Mouse (Mus musculus) left cerebral cortex, adult 8-10 months (tissue): ENCODE data around the gene Htr6. TPM values are rescaled to one million over a fixed set of nuclear protein-coding genes. Genes with fewer than 3 reads are reported as not detected.

ENCODE experiments used
- DNase-seq, 2 experiments: peaks; one replicate each; pipeline ENCODE4 v3.0.0; 2022; ENCODE audit warnings: low spot score in 2 of 2
- total RNA-seq, 4 experiments: library from RNA; stranded (reverse); gene quantifications; 2 replicates each; pipeline ENCODE4 v1.2.4; 2022

The Htr6 gene
- total RNA-seq = 1 to 10 TPM; 6.2 to 8.0 (median 7.4) TPM

DNA sequence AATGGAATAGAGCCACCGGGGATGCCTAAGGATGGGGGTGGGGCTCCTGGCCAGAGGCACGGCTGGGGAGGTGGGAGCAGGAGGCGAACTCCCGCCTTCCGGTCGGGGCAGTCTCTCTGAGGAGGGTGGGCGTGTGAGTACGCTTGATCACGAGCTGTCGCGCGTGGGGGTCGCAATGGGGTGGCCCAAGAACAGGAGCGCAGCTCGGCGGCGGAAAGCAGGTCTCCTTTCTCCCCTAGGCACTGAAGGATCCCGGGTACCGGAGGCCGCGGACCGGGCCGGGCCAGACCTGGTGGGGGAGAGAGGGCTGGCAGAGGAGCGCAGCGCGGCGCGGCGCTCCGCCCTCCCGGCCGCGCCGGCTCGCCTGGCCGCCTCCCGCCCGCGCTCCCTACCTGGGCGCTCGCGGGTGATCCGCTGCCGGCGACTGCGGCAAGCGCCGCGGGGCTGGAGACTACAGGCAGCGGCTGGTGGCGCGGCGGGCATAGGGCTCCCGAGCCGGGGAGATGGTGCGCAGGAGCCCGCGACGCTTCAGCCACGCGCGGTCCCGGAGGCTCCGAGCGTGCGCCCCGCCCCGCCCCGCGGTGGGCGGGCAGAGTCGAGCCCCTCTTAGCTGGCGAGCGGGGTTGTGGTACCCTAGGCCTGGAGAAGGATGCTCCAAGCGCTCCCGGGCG, at the start of gene Htr6:
Gene Htr6 (minus strand): TSS at position 530 of the 671 bp plus-strand sequence.
- peak in 1 of 2 experiments; percentile 47 for DNase-seq

DNA sequence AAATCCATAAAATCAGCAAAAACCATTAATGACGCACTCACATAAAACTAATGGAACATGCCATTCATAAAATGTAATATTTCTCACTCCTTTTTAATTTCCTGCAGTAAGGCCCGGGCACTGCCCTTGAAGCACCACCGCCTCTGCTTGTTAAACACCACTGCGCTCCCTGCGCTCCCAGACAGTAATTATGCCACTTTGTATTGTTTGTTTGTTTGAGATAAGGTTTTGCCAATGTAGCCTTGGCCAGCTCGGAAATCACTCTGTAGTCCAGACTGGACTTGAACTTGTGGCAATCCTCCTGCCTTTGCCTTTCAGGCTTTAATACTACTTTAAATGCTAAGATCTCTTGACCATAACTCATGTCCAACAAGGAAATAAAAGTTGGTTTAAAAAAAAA, 49.6 kb upstream of the Htr6 start:
- DNase-seq = no peak

DNA sequence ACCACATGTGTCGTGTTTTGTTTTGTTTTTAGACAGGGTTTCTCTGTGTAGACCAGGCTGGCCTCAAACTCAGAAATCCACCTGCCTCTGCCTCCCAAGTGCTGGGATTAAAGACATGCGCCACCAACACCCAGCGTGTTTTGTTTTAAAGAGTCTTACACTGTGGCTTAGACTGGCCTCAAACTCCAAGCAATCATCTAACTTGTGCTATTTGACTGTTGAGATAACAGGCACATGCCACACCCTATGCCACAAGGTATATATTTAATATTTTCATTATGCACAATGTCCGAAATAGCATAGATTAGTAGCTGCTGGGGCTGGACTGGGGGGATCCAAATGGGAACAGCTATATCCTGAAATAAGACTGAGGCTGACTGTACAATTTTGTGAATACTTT, 47.2 kb upstream of the Htr6 start:
- DNase-seq = no peak

DNA sequence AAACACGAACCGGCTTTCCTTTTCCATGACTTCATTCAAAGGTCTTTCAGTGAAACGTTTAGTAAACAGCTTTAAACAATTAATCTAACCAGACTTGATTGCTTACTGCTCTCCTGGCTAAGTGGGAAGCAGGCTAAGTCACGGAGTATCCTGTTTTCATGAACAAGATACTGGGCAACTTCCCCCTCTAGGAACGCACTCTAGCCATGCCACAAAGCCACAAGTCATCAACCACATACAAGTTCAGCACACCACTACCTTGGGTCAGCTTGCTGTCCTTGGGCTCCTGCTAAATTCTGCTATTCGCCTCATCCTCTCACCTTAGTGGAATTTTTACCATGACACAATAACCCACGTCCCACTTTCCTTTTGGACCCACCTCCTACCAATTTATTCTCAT, 45.6 kb upstream of the Htr6 start:
- DNase-seq = no peak

DNA sequence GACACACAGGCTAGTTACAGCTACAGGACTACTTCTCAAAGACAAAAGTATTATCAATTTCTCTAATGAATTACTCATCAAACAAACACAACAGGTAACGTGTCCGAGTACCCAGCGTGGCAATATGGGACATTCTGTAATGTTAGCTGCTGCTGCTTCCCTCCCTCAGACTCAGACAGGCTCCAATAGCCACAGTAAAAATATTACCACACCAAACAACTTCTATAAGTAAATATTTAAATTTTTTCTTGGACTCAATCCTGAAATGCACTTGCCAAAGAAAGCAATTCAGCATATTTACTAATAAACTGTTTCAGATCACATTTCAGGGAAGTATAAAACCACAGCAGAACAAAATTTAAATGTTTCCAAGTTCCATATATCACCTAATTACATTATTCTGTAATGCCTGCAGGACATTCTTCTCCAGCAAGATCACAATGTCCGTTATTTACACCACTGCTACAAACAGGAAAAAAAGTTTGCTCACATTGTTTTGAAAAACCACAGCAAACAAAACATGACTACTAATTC, 45.0 kb upstream of the Htr6 start:
- no peak for DNase-seq

DNA sequence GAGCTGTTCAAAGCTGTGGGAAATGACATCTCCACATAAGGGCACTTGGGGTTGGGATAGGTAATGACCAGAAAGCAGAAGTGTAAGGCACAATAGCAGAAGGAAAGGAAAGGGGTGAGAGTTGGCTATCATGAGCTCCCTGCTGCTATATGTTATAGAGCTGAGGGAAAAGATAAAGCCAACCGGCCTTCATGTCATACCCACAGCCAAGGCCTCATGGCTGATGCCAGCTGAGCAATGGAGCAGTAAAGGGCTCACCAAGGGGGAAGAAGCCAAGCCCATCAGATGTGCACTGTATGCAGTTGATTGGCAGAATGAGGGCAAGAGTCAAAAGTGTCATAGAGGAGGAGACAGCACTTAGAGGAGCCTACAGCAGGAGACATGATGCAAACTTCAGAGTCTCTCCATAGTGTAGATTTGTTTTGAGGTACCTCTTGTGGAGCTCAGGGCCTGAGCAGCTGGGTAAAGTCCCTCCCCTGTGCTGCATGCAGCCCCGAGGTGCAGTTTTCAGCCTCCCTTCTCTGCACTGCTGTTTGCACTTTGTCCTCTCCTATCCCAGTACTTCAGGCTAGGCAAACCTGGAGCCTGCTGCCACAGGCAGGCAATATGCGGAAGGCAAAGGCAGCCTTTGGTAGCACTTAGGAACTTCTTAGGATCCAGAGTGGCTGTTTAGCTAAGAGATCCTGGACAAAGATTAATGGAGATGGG, 41.1 kb upstream of the Htr6 start:
- no peak for DNase-seq

DNA sequence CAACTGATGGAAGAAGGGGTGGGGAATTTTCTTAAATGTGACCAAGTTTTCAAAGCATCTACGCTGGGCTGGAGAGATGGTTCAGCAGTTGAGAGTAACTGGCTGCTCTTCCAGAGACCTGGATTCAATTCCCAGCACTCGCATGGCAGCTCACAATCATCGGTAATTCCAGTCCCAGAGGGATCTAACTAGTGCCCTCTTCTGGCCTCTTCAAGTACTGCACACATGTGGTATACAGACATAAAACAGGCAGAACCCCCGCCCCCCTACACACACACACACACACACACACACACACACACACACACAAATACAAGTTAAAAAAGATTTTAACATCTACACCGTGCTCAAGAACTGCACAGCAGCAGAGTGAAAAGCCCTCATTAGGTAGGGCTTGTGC, 40.4 kb upstream of the Htr6 start:
- no peak for DNase-seq

DNA sequence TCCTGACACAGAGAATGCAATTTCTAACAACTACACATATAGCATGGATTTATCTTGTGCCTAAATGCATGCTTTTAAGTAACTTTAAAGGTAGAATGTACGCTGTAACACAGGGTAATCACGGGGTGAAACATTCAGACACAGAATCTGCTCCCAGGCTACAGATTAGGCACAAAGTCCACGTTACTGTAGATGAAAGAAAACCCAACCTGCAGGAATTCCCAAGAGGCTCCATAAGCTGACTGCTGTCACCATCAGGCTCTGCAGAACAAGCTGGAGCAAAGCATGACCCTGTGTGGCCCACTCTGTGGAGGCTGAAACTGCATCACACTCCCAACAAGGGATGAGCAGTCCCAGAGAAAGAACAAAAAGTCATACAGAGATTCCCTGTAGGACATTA, 37.1 kb upstream of the Htr6 start:
- DNase-seq = no peak

DNA sequence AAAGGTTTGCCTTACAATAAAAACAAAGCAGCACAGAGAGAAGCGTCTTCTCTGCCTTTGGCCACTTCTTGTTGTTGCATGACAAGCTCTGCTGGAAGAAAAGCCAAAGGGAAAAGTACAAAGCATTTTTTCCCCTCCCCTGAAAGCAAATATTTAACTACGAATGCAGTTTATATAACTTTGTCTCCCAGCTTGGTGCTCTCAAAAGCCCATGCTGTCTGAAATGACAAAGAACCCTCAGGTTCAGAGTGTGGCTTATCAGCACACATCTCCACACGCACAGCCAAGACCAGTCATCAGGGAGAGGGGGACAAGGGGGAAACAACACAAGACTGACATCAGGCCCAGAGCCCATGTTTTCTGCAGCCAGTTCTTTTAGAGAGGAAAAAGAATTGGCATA, 36.1 kb upstream of the Htr6 start:
- DNase-seq = no peak

DNA sequence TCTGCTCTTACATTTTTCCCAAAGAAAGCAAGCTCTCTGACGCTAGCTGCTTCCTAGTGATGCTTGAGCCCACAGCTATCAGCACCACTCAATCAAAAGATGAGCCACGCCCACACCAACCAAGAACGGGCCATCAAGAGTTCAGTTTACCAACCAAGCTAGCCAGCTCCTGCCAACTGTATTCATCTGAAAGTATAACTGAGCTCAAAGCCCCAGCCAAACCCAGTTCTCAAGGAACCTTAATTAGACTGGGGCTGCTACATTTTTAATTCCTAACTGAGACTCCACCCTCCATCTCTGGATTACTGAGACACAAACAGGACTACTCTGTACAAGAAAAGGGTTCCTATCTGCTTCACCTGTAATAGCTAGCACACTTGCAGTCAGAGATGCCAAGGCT, 35.5 kb upstream of the Htr6 start:
- no peak for DNase-seq

DNA sequence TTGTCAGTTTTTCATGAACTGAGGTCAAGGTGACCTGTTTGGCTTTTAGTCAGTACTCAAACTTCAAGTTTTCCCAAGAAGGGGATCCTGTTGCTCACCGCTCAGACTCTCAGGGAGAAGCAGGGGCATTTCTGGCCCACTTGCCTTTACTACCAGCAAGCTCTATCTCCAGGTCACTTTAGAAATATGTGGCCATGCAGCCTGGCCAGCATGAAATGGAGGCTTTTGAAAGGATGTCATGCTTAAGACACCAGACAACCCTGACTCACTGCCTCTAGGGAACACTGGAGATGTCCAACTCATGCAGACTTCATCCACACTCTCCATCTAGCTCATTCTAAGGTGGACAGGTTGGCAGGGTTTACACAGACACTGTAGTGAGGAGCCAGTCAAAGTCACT, 30.1 kb upstream of the Htr6 start:
- no peak for DNase-seq

DNA sequence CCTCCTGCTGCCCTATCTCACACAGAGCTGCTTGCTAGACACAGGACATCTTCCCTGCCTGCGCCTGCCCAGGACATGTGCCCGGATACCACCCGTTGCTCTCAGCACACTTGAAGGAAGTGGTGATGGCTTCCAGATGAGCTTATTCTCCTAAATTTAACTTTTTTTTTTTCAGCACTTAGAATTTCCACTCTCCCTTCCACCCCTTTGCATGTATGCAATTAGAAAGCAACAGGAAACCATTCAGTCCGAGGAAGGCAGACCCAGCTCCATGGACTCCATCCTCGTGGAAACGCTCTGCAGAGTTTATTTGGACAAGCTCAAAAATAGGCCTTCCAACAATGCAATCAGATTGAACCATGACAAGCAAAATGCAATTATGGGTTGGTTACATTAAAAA, 26.2 kb upstream of the Htr6 start:
- no peak for DNase-seq

DNA sequence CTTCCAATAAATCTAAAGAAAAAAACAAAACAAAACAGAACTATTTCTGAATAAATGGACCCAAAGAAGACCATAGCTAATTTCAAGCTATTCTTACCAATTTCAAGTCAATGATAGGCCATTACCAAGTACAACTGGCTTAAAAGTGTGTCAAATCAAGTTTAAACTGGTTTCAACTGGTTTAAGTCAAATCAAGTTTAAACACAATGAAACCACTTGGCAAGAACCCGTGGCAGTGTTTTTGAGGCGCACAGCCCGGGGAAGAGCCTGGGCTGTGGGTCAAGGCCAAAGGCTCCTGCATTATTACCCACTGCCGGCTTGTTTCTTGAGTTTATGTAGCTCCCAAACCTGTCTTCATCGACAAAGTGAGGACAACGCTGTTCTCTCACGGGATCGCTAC, 25.0 kb upstream of the Htr6 start:
- DNase-seq = no peak

DNA sequence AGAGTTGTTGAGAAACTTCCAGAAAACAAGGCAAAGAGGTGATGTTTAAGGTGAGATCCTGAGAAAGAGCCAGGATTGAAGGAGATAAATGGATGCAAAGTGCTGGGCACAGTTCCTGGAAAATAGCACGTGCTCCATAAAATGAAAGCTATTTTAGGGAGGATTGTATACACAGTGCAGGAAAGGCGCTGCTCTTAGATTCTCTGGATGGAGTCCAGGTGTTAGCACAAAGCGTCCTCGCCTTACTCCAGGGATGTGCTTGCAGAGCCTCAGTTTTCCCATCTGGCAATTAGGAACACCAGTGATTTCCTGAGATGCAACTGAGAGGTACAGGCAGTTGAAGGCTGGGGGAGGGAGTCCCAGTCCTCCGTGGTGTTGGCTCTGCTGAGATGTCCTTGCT, 20.8 kb upstream of the Htr6 start:
- DNase-seq = no peak

DNA sequence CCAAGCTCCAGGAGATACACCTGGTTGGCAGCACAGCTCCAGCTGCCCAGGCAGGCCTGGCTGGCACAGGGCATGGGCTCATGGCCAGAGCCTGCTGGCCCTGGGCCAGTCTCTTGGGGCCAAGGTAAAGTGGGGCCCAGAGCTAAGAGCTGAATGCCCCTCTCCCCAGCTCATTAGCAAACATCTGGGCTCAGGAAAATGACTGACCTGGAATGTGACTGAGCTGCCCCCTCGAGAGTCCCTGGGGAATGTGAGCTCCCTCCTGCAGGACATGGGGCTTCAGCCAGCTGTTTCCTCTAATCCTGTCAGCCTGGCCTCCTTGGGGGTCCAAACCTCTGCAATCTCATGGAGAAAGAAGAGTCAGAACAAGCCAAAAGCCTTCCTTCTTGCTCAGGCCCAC, 20.0 kb upstream of the Htr6 start:
- no peak for DNase-seq

DNA sequence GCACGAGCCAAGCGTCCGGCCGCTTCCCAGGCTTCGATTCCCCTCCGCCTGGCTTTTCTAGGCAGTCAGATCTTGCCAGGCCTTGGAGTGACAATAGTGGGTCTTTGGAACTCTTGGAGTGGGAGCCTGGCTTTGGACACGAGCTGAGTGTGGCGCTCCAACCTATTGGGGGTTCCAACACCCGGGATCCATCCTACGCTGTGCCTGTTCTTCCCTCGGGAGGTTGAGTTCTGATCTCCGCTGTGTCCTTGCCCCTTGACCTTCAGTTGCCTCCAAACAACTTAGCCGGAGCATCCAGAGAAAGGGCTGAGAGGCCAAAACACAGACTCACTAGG, 17.8 kb upstream of the Htr6 start:
- DNase-seq = no peak

DNA sequence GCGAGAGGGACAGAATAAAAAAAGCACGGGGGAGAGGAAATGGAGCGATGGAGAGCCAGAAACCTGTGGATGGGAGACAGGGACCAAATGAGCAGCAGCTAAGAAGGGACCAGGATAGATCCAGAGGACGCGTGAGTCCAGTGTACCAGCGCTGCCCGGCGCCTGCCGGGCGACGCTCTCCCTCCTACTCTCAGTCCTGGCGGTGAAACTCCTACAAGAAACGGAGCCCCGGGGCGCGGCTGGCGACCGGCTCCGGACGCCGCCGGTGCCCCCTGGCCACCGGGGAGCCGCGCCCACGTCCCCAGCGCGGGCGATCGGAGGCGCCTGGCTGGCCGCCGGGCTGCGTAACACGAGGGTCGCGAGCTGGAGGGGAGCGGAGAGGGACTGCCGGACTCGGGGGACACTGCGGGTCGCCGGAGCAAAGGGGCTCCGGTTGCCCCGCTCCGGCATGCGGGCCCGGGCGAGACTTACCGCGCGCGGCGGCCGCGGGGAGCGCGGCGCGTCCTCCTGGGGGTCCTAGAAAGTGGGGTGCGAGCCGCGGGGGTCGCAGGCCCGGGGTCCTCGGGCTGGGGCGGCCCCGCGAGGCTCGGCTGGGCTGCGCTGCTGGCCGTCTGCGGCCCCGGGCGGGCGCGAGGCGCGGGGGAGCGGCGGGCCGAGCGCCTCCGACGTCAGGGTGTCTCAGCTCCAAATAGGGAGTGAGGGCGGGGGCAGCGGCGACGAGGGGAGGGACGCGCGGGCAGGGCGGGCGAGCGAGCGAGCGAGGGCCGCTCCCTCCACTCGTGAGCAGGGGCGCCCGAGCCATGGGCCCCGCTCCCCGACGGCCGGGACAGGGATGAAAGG, 17.2 kb upstream of the Htr6 start, which contains the start of gene Nbl1:
Gene Nbl1 (minus strand): TSS at position 638 of the 840 bp plus-strand sequence.
- no peak for DNase-seq

DNA sequence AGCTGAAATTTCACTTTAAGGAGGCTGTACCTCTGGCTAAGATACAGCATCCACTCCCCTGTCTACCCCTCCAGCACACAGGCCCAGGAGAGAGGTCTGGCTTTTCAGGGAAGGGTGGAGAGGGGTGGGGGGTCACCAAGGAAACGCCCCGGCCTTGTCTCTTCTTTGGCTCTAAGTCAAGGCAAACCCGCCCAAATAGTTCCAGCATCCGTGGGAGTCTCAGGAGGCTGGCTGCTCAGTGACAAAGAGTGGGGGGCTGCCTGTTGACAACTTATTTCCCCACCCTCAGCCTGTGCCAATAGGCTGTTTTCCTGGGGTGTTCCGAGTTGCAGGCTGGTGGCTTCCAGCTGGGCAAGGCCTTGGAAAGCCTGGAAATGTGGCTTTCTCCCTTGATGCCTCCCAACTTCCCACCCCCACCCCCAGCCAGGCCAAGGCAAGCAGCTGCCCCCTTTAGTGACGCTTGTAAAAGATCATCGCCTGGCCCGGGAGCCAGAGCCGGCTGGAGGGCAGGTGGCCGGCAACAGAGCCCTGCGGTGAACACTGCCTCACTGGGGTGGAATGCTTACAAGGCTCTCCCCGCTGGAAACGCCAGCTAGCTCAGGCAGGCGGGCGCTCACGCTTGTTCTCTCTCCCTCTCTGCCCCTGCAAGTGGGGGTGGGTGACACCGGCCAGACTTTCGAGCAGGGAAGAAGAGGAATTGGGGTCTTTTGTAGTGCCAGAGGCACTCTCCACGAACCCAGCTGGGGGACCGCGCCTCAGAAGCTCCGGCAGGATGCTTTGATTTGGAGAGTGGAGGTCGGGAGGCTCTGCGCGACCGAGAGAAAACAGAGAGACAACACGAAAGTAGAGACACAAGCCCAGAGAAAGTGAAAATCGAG, 16.3 kb upstream of the Htr6 start:
- DNase-seq = no peak

DNA sequence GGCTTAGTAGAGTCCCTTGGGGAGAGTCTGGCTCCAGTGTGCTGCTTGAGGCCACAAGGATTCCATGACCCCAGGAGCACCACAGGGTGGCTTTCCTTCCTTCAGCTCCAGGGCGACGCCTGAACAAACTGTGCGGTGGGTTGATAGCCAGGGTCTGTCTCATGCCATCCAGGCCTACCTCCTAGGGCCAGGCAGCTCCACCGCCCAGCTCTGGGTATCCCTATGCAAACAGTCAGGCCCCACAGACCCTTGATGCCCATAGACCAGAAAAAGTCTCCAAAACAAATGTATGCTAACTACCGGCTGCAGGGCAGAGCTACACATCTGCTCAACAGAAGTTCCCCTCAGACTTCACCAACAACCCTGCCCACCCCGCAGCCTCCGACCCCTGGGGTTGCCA, 15.7 kb upstream of the Htr6 start:
- DNase-seq = no peak

DNA sequence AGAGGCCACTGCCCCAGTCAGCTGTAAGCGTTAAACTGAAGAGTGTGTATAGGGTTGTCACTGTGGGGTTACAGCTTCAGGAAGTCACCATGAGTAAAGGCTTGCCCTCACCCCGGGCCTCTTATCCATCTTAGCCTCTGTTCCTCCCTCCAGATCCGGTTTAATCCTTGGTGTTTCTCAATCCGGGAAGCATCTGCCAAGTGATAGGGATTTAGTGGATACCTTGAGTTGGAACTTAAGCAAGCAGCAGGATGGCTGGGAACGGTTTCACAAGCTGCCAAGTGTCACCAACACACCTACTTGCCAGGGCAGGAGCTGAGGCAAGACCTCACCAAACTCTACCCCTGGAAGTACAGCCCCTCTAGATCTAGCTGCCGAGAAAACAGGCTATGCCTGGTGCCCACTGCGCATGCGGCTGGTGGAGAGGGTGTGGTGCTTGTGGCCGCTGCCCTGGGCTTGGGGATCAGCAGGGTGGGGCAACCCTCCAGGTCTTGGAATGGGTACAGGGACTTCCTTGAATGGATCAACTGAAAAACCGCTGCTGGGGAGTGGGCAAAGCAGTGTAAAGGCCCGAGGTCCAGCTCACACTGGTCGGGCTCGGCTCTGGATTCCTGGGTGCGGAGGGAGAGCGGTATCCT, 15.1 kb upstream of the Htr6 start:
- no peak for DNase-seq
